Mouse (Mus musculus) layer of hippocampus, postnatal 25 days (tissue): Measurements from ENCODE around the gene Hoxb6. TPM values are rescaled to one million over a fixed set of nuclear protein-coding genes. Genes with fewer than 3 reads are reported as not detected.

ENCODE experiments used
- DNase-seq, 2 experiments: peaks; one replicate each; pipeline ENCODE4 v3.0.0; 2022; ENCODE audit warnings: mixed read lengths in 2 of 2, low spot score in 1 of 2; ENCODE audit errors: extremely low spot score in 1 of 2
- total RNA-seq, 2 experiments: library from RNA; stranded (reverse); gene quantifications; 2 replicates each; pipeline ENCODE4 v1.2.3; 2021

Gene Hoxb6
- total RNA-seq, 2 experiments from 2014 or later, result not detected

GRCm38 (mm10) chr11:96268031-96268745 is 24.1 kb upstream of the Hoxb6 start:
- no peak for DNase-seq

GRCm38 (mm10) chr11:96269869-96270268 is 22.4 kb upstream of the Hoxb6 start:
- DNase-seq, result no peak

- DNase-seq, result no peak
Observed at GRCm38 (mm10) chr11:96270996-96271540, 21.2 kb upstream of the Hoxb6 start, which contains the start of gene Hoxb9. Gene Hoxb9 (plus strand): TSS chr11:96271457.

GRCm38 (mm10) chr11:96271541-96272011 is 20.7 kb upstream of the Hoxb6 start:
- no peak for DNase-seq

- no peak for DNase-seq
Observed at GRCm38 (mm10) chr11:96272024-96272921, 20.0 kb upstream of the Hoxb6 start.

- DNase-seq, result no peak
Observed at GRCm38 (mm10) chr11:96274428-96274827, 17.8 kb upstream of the Hoxb6 start.

- no peak for DNase-seq
Observed at GRCm38 (mm10) chr11:96275896-96276295, 16.4 kb upstream of the Hoxb6 start.

GRCm38 (mm10) chr11:96277151-96278044 is 14.9 kb upstream of the Hoxb6 start:
- DNase-seq, result no peak

- DNase-seq, result no peak
Observed at GRCm38 (mm10) chr11:96278324-96278723, 14.0 kb upstream of the Hoxb6 start.

GRCm38 (mm10) chr11:96278773-96279172 is 13.5 kb upstream of the Hoxb6 start:
- DNase-seq, result peak; percentile 71 to 91

- no peak for DNase-seq
Observed at GRCm38 (mm10) chr11:96279421-96280233, 12.6 kb upstream of the Hoxb6 start.

GRCm38 (mm10) chr11:96280399-96281378 is 11.6 kb upstream of the Hoxb6 start:
- DNase-seq, result no peak

- no peak for DNase-seq
Observed at GRCm38 (mm10) chr11:96281396-96281795, 10.9 kb upstream of the Hoxb6 start.

GRCm38 (mm10) chr11:96281855-96282570 is 10.3 kb upstream of the Hoxb6 start, which contains the start of gene Hoxb8:
Gene Hoxb8 (plus strand): TSS chr11:96281905.
- no peak for DNase-seq

- DNase-seq, result no peak
Observed at GRCm38 (mm10) chr11:96282795-96283430, 9.4 kb upstream of the Hoxb6 start.

GRCm38 (mm10) chr11:96284041-96284749 is 8.1 kb upstream of the Hoxb6 start:
- DNase-seq, result no peak
